In the genomic region with DNA sequence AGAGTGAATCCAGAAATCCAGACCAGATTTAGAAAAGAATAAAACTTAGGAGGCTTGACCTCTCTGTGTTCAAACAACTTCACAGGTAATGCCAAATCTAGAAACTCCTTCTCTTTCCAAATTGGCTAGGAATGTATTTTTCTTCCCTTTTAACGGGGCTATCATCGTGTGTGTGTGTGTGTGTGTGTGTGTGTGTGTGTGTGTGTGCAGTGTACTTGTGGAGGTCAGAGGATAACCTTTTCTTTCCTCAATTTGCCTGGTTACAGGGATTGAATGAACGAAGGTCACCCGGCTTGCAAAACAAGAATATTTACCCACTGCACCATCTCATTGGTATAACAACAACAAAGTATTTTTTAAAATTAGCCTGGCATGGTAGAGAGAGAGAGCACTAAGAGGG, we compare ENCODE assay signal across 10 mouse cellular contexts. TPM values are rescaled to one million over a fixed set of nuclear protein-coding genes. Genes with fewer than 3 reads are reported as not detected.
DNase-seq lines count a peak whose midpoint lies in the region; ATAC-seq and TF ChIP-seq lines count a peak whose summit lies in the region.
"Had no signal": no experiment of that assay in that cellular context is flagged by ENCODE, and none has a peak within 500 bp of the region (broad histone marks: within the 10 kb centered on the region; RNA-seq: fewer than 3 reads in every experiment).

No protein-coding gene starts in this region.

- no peak overlapping the region for H3K9ac ChIP-seq in kidney, embryonic 14.5 days (ENCODE audit: low read depth, low read length)
- H3K9ac ChIP-seq in neural tube, embryonic 11.5 days (ENCODE audit: low read length), result no peak overlapping the region
- H3K9ac ChIP-seq in limb, embryonic 14.5 days (ENCODE audit: low read depth, low read length, severe bottlenecking), result no peak overlapping the region
- H3K9ac ChIP-seq: limb, embryonic 15.5 days had no signal

- no peaks in the 10 kb centered on the region for H3K9me3 ChIP-seq in kidney, embryonic 14.5 days (ENCODE audit: control insufficient read depth, low read length)
- H3K9me3 ChIP-seq in neural tube, embryonic 11.5 days (ENCODE audit: control insufficient read depth, low read length), result no peaks in the 10 kb centered on the region
- no peaks in the 10 kb centered on the region for H3K9me3 ChIP-seq in limb, embryonic 14.5 days (ENCODE audit: control insufficient read depth, low read length)
- H3K9me3 ChIP-seq: limb, embryonic 15.5 days had no signal

- WGBS in kidney, embryonic 14.5 days, result 70% methylated on average over 4 of the region's 4 CpGs
- WGBS in neural tube, embryonic 11.5 days, result 94% methylated on average over 4 of the region's 4 CpGs
- WGBS in limb, embryonic 14.5 days, result 73% methylated on average over 4 of the region's 4 CpGs

- H3K4me2 ChIP-seq in kidney, embryonic 14.5 days (replicated peaks; ENCODE audit: low read depth, low read length), result peak overlapping the region; percentile 95; the same call in 1 of the 2 replicates
- H3K4me2 ChIP-seq in neural tube, embryonic 11.5 days (ENCODE audit: low read depth), result peak overlapping the region; percentile 8; the same call in 1 of the 2 replicates
- H3K4me2 ChIP-seq in limb, embryonic 14.5 days (replicated peaks; ENCODE audit: low read depth, low read length, severe bottlenecking), result peak overlapping the region; percentile 95; the same call in 1 of the 2 replicates

- no peak overlapping the region for H3K27ac ChIP-seq in kidney, embryonic 14.5 days (ENCODE audit: low read depth, low read length)
- no peak overlapping the region for H3K27ac ChIP-seq in neural tube, embryonic 11.5 days (ENCODE audit: low read depth, low read length)
- H3K27ac ChIP-seq in limb, embryonic 14.5 days (replicated peaks; ENCODE audit: low read depth, low read length), result no peak overlapping the region
- H3K27ac ChIP-seq: layer of hippocampus, adult 2 months had no signal

- 0 out of 2 replicates have a peak, but pooled peaks cover 3% of the 10 kb centered on the region for H3K4me1 ChIP-seq in kidney, embryonic 14.5 days (ENCODE audit: control insufficient read depth, insufficient read depth, low read length)
- H3K4me1 ChIP-seq in neural tube, embryonic 11.5 days (ENCODE audit: control insufficient read depth, insufficient read depth, low read length), result no peaks in the 10 kb centered on the region; the same call in none of the 2 replicates
- H3K4me1 ChIP-seq in limb, embryonic 14.5 days (ENCODE audit: control insufficient read depth, insufficient read depth, low read length), result peaks cover 7% of the 10 kb centered on the region

- H3K27me3 ChIP-seq in kidney, embryonic 14.5 days (ENCODE audit: control insufficient read depth, insufficient read depth, low read length), result 0 out of 2 replicates have a peak, but pooled peaks cover 3% of the 10 kb centered on the region
- 0 out of 2 replicates have a peak, but pooled peaks cover 2% of the 10 kb centered on the region for H3K27me3 ChIP-seq in neural tube, embryonic 11.5 days (ENCODE audit: control insufficient read depth, insufficient read depth, low read length)
- H3K27me3 ChIP-seq in limb, embryonic 14.5 days (ENCODE audit: control insufficient read depth, insufficient read depth, low read length), result no peaks in the 10 kb centered on the region
- H3K27me3 ChIP-seq: limb, embryonic 15.5 days had no signal

- H3K36me3 ChIP-seq in kidney, embryonic 14.5 days (ENCODE audit: control insufficient read depth, insufficient read depth, low read length), result no peaks in the 10 kb centered on the region
- H3K36me3 ChIP-seq in neural tube, embryonic 11.5 days (ENCODE audit: control insufficient read depth, insufficient read depth, low read length), result no peaks in the 10 kb centered on the region
- H3K36me3 ChIP-seq in limb, embryonic 14.5 days (ENCODE audit: control insufficient read depth, insufficient read depth, low read length), result no peaks in the 10 kb centered on the region
- H3K36me3 ChIP-seq: limb, embryonic 15.5 days had no signal

- DNase-seq in kidney, adult 8-10 months, result no peak
- no peak for DNase-seq in neural tube, embryonic 11.5 days (ENCODE audit: low spot score)
- DNase-seq in neural tube, embryonic 10.5 days (ENCODE audit: extremely low spot score, low spot score), result no peak
- DNase-seq in limb, embryonic 14.5 days (ENCODE audit: low spot score), result no peak
- DNase-seq in thymus, postnatal 10 days (ENCODE audit: low spot score in 2 of 2), result no peak
- no peak for DNase-seq in thymus, adult 18-20 months
- DNase-seq: cerebellum, adult 8-10 months had no signal

- H3K4me3 ChIP-seq in kidney, embryonic 14.5 days (ENCODE audit: low read length), result no peak overlapping the region
- H3K4me3 ChIP-seq in neural tube, embryonic 11.5 days (ENCODE audit: low read depth, low read length), result no peak overlapping the region
- H3K4me3 ChIP-seq in limb, embryonic 14.5 days (replicated peaks; ENCODE audit: low read length), result peak overlapping the region; percentile 50; the same call in 1 of the 2 replicates

- TF ChIP-seq POLR2A in limb, embryonic 14.5 days (IDR thresholded peaks at IDR 0.05; ENCODE audit: borderline replicate concordance, extremely low read depth, insufficient read depth, insufficient read length), result no peak

- no peak for ATAC-seq in kidney, embryonic 14.5 days (ENCODE audit: low FRiP score, low TSS enrichment)
- ATAC-seq in neural tube, embryonic 11.5 days (ENCODE audit: insufficient read depth, low FRiP score, low TSS enrichment), result no peak
- no peak for ATAC-seq in limb, embryonic 14.5 days (ENCODE audit: low FRiP score, low read depth)

RNA-seq across cellular contexts. Expression of gene Cd302, which starts 1.7 kb away (rescaled TPM):
- 51.1 and 62.4 TPM in 2 replicates for polyA plus RNA-seq in kidney, embryonic 14.5 days (2014; fragmentation: Nextera tagmentation; extraction: Ambion mirVana)
- 15.2 and 16.9 TPM in 2 replicates for polyA plus RNA-seq in neural tube, embryonic 11.5 days (2014; fragmentation: Nextera tagmentation; extraction: Ambion mirVana)
- 17.7 and 23.5 TPM in 2 replicates for polyA plus RNA-seq in limb, embryonic 14.5 days (2012; rRNA removed)
- polyA plus RNA-seq in limb, embryonic 14.5 days (2014; fragmentation: Nextera tagmentation; extraction: Ambion mirVana), result 42.4 and 45.4 TPM in 2 replicates

Comparison
In these comparisons a context has a peak if more than half of its experiments do, and no peak if none do; other contexts are left out.
1. H3K4me2 ChIP-seq: peak in every context shown above with its lines; median percentile 95 in kidney, embryonic 14.5 days; 95 in limb, embryonic 14.5 days; 8 in neural tube, embryonic 11.5 days.